Mouse (Mus musculus): ENCODE measurements around the gene P2ry10b. TPM values are rescaled to one million over a fixed set of nuclear protein-coding genes. Genes with fewer than 3 reads are reported as not detected.

P2ry10b gene
- total RNA-seq, 2 experiments from 2014 or later, result 0.23 to 0.66 TPM

DNA sequence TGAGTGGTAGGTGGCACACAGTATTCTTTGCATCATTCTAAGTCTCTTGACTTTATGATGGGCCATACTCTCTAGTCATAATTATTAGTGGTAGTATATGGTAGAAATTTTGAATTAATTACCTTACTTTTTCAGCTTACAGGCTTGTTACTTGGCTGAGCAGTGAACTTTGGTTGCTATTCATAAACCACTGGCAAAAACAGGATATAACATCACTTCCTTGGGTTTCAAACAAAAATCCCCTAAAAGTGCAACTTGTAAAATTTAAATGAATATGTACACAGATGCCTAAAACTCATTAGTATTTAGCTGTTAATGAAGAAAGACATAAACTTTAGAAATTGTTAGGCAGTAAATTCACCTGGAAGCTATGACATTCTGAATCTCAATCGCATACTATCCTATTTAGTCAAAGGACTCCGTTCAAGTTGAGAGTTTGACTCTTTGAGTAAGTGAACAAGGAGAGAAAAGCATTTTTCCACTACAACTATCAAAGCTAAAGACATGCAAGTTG is 68.9 kb downstream of the P2ry10b start:
- TF ChIP-seq CTCF (conservative IDR thresholded peaks at IDR 0.05), result no peak
- no peak for DNase-seq (ENCODE audit: low spot score in 2 of 2)
- Histone ChIP-seq H3K27ac (no peak overlapping the region), H3K4me3 (no peak overlapping the region)

Other genes with a start within 250 kb of the P2ry10b start
- gene Lpar4, start 228.3 kb upstream of the P2ry10b start, total RNA-seq (2021), result 1 to 10 TPM; 3.2 to 3.3 TPM
- not detected for gene P2ry10, start 60.4 kb upstream of the P2ry10b start, total RNA-seq (2021)
- not detected for gene Gpr174, start 107.0 kb downstream of the P2ry10b start, total RNA-seq (2021)

Data from layer of hippocampus, adult 2 months (tissue).